Mouse (Mus musculus): ENCODE measurements around the gene Kif1b. TPM values are rescaled to one million over a fixed set of nuclear protein-coding genes. Genes with fewer than 3 reads are reported as not detected.

Gene Kif1b
- polyA plus RNA-seq, 1 experiment = 10.1 TPM

DNA sequence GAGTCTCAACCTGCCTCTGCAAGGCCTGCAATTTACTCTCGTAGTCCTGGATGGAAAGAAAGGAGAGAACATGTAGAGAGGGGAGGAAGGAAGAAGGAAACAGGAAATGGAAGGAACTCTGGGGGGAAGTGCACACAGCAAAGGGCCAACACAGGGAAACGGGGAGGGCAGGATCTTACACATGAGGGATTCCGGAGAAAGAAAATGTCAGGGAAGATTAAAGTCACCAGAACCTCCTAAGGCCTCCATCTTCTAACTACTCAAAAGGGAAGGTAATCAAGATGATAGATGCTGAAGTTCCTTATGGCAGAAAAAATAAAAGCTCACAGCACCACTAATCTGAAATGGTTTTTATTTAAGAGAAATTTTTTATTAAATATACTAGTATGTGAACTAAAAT is 81.2 kb downstream of the Kif1b start:
- TF ChIP-seq MYOD1 (IDR thresholded peaks at IDR 0.05; ENCODE audit: control insufficient read depth, insufficient read length, low read depth) = no peak
- TF ChIP-seq FOSL1 (IDR thresholded peaks at IDR 0.05; ENCODE audit: insufficient read depth, low read length, poor library complexity, severe bottlenecking) = no peak
- TF ChIP-seq USF1 (IDR thresholded peaks at IDR 0.05; ENCODE audit: low read depth) = no peak
- TF ChIP-seq CEBPB (IDR thresholded peaks at IDR 0.05; ENCODE audit: low read depth) = no peak
- no peak for TF ChIP-seq MAX (IDR thresholded peaks at IDR 0.05)
- no peak for TF ChIP-seq MYOG (IDR thresholded peaks at IDR 0.05; ENCODE audit: control insufficient read depth, extremely low read depth, insufficient read length)
- no peak for TF ChIP-seq CTCF (IDR thresholded peaks at IDR 0.05; ENCODE audit: control insufficient read depth, insufficient read depth, insufficient read length)
- peaks cover 18% of the 10 kb centered on the region for H3K36me3 ChIP-seq (ENCODE audit: control insufficient read depth, insufficient read depth)

DNA sequence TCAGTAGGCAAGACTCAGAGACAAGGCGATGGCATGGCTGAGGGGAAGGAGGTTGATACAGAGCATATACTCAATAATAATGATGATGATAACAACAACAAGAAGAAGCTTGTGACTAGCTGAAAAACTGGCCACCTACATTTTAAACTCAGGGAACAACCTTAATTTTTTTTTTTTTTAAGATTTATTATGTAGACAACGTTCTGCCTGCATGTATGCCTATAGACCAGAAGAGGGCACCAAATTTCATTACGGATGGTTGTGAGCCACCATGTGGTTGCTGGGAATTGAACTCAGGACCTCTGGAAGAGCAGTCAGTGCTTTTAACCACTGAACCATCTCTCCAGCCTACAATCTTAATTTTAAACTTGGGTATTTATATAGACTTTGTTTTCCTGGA is 84.0 kb downstream of the Kif1b start:
- Histone ChIP-seq H3K27me3 (ENCODE audit: control insufficient read depth, insufficient read depth, insufficient read length) (no peaks in the 10 kb centered on the region), H3K36me3 (ENCODE audit: control insufficient read depth, insufficient read depth) (peaks cover 24% of the 10 kb centered on the region), H3K79me3 (ENCODE audit: low read depth) (no peaks in the 10 kb centered on the region), H3ac (ENCODE audit: control insufficient read depth, insufficient read length, low read depth) (no peak overlapping the region), H3K79me2 (ENCODE audit: control insufficient read depth, insufficient read depth) (no peaks in the 10 kb centered on the region), H3K4me3 (ENCODE audit: insufficient read depth, poor library complexity, severe bottlenecking) (no peak overlapping the region)
- TF ChIP-seq CTCF (IDR thresholded peaks at IDR 0.05; ENCODE audit: control insufficient read depth, insufficient read depth, insufficient read length) = no peak
- TF ChIP-seq USF1 (IDR thresholded peaks at IDR 0.05; ENCODE audit: low read depth) = no peak
- no peak for TF ChIP-seq MYOG (IDR thresholded peaks at IDR 0.05; ENCODE audit: control insufficient read depth, extremely low read depth, insufficient read length)
- TF ChIP-seq CEBPB (IDR thresholded peaks at IDR 0.05; ENCODE audit: low read depth) = no peak
- no peak for TF ChIP-seq MAX (IDR thresholded peaks at IDR 0.05)
- no peak for TF ChIP-seq MYOD1 (IDR thresholded peaks at IDR 0.05; ENCODE audit: control insufficient read depth, insufficient read length, low read depth)
- TF ChIP-seq FOSL1 (IDR thresholded peaks at IDR 0.05; ENCODE audit: insufficient read depth, low read length, poor library complexity, severe bottlenecking) = no peak

More for the DNA sequence above, 81.2 kb downstream of the Kif1b start:
- H3K27me3 ChIP-seq (ENCODE audit: control insufficient read depth, insufficient read depth, insufficient read length) = no peaks in the 10 kb centered on the region
- no peak overlapping the region for H3K4me3 ChIP-seq (ENCODE audit: insufficient read depth, poor library complexity, severe bottlenecking)
- no peaks in the 10 kb centered on the region for H3K79me3 ChIP-seq (ENCODE audit: low read depth)
- no peaks in the 10 kb centered on the region for H3K79me2 ChIP-seq (ENCODE audit: control insufficient read depth, insufficient read depth)
- H3ac ChIP-seq (ENCODE audit: control insufficient read depth, insufficient read length, low read depth) = no peak overlapping the region

DNA sequence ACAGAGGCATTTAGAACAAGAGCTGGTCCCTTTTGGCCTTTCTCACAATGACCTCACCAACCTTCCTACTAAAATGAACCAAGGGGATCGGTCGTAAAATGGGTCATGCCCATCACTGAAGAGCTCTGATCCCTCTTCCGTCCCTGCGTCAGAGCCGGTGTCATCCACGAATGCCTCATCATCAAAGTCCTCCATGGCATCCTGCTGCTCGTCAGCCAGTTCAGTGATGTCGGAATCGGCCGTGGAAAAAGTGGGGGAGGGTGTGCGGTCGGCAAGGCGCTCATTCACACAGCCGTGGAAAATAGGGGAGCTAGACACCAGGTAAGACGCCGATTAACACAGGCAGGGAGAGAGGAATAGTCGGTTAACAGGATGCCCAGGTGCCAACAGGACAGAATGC is 87.0 kb downstream of the Kif1b start:
- H3K79me3 ChIP-seq (ENCODE audit: low read depth) = no peaks in the 10 kb centered on the region
- H3K36me3 ChIP-seq (ENCODE audit: control insufficient read depth, insufficient read depth) = peaks cover 24% of the 10 kb centered on the region
- H3ac ChIP-seq (ENCODE audit: control insufficient read depth, insufficient read length, low read depth) = no peak overlapping the region
- H3K79me2 ChIP-seq (ENCODE audit: control insufficient read depth, insufficient read depth) = no peaks in the 10 kb centered on the region
- H3K27me3 ChIP-seq (ENCODE audit: control insufficient read depth, insufficient read depth, insufficient read length) = no peaks in the 10 kb centered on the region
- H3K4me3 ChIP-seq (ENCODE audit: insufficient read depth, poor library complexity, severe bottlenecking) = no peak overlapping the region
- TF ChIP-seq MAX (IDR thresholded peaks at IDR 0.05) = no peak

DNA sequence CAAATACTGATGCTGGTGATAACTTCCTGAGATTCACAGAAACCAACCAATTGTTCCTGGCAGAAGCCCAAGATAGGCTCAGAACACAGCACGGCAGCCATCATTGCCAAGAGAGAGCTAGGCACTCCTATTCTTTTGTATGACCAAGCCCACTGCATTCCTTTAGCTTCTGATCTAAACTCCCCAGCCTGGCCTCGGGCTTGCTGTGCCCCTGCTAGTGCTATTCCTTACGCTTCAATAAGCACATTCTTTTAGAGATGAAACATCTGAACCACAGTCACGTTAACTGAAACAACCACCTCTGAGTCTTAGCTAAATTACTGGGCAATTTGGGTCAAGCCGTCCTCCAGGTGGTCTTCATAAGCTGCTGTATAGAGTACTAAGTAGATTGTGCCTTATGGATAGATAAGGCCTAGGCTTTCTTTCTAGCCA is 87.4 kb downstream of the Kif1b start:
- Histone ChIP-seq H3K27me3 (ENCODE audit: control insufficient read depth, insufficient read depth, insufficient read length) (no peaks in the 10 kb centered on the region), H3K79me2 (ENCODE audit: control insufficient read depth, insufficient read depth) (no peaks in the 10 kb centered on the region), H3ac (ENCODE audit: control insufficient read depth, insufficient read length, low read depth) (no peak overlapping the region), H3K4me3 (ENCODE audit: insufficient read depth, poor library complexity, severe bottlenecking) (no peak overlapping the region), H3K79me3 (ENCODE audit: low read depth) (no peaks in the 10 kb centered on the region), H3K36me3 (ENCODE audit: control insufficient read depth, insufficient read depth) (peaks cover 24% of the 10 kb centered on the region)
- no peak for TF ChIP-seq MYOG (IDR thresholded peaks at IDR 0.05; ENCODE audit: control insufficient read depth, extremely low read depth, insufficient read length)
- TF ChIP-seq MYOD1 (IDR thresholded peaks at IDR 0.05; ENCODE audit: control insufficient read depth, insufficient read length, low read depth) = no peak
- TF ChIP-seq MAX (IDR thresholded peaks at IDR 0.05) = no peak
- TF ChIP-seq USF1 (IDR thresholded peaks at IDR 0.05; ENCODE audit: low read depth) = no peak
- TF ChIP-seq CTCF (IDR thresholded peaks at IDR 0.05; ENCODE audit: control insufficient read depth, insufficient read depth, insufficient read length) = no peak
- TF ChIP-seq CEBPB (IDR thresholded peaks at IDR 0.05; ENCODE audit: low read depth) = no peak
- TF ChIP-seq FOSL1 (IDR thresholded peaks at IDR 0.05; ENCODE audit: insufficient read depth, low read length, poor library complexity, severe bottlenecking) = no peak

DNA sequence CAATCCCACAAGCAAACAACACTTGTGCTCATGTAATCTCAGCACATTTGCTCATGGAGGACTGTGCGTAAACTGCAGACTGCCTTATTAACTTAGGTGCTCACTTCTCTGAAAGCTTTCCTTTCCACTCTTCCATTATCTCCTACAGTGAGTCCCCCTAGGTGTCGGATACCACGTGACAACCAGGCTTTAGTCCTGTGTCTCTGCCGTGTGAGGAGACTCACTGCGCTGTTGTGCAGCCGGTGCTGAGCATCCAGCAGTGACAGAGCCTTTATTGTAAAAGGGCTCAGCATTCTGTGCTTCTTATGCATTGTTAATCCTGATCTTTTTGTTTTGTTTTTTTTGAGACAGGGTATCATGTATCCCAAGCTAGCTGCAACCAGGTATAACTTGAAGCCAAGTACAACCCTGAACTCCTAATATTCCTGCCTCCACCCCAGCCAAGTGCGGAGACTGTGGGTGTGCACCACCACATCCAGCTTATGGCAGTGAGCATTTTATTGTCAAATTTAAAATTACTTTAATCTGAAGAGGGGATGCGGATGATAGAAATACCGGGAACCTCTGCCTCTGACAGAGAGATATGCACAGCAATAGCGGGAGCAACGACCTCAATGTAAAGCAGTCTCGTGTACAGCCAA is 88.0 kb downstream of the Kif1b start:
- Histone ChIP-seq H3K79me3 (ENCODE audit: low read depth) (no peaks in the 10 kb centered on the region), H3K79me2 (ENCODE audit: control insufficient read depth, insufficient read depth) (no peaks in the 10 kb centered on the region), H3K27me3 (ENCODE audit: control insufficient read depth, insufficient read depth, insufficient read length) (no peaks in the 10 kb centered on the region), H3ac (ENCODE audit: control insufficient read depth, insufficient read length, low read depth) (no peak overlapping the region), H3K4me3 (ENCODE audit: insufficient read depth, poor library complexity, severe bottlenecking) (no peak overlapping the region), H3K36me3 (ENCODE audit: control insufficient read depth, insufficient read depth) (peaks cover 22% of the 10 kb centered on the region)
- TF ChIP-seq FOSL1 (IDR thresholded peaks at IDR 0.05; ENCODE audit: insufficient read depth, low read length, poor library complexity, severe bottlenecking) = no peak
- no peak for TF ChIP-seq CEBPB (IDR thresholded peaks at IDR 0.05; ENCODE audit: low read depth)

DNA sequence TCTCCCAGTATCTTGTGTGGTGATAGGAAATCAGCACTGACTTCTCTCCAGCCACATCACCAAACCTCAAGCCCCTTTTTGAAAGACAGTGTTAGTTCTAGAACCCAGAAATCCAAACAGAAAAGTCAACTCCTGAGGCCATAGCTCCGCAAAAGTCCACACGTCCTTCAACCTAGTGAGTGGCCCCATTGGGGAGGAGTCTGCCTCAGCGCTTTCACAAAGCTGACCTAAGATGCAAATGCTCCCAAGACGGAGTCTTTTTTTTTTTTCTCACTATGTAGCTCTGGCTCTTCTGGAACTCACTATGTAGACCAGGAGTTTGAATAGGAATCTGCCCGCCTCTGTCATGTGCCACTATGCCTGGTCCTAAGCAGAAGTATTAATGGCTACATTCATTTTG is 89.0 kb downstream of the Kif1b start:
- Histone ChIP-seq H3K79me3 (ENCODE audit: low read depth) (no peaks in the 10 kb centered on the region), H3K79me2 (ENCODE audit: control insufficient read depth, insufficient read depth) (no peaks in the 10 kb centered on the region), H3K4me3 (ENCODE audit: insufficient read depth, poor library complexity, severe bottlenecking) (no peak overlapping the region), H3K36me3 (ENCODE audit: control insufficient read depth, insufficient read depth) (peaks cover 24% of the 10 kb centered on the region), H3ac (ENCODE audit: control insufficient read depth, insufficient read length, low read depth) (no peak overlapping the region), H3K27me3 (ENCODE audit: control insufficient read depth, insufficient read depth, insufficient read length) (no peaks in the 10 kb centered on the region)
- TF ChIP-seq USF1 (IDR thresholded peaks at IDR 0.05; ENCODE audit: low read depth) = no peak
- TF ChIP-seq CTCF (IDR thresholded peaks at IDR 0.05; ENCODE audit: control insufficient read depth, insufficient read depth, insufficient read length) = no peak
- TF ChIP-seq FOSL1 (IDR thresholded peaks at IDR 0.05; ENCODE audit: insufficient read depth, low read length, poor library complexity, severe bottlenecking) = no peak
- TF ChIP-seq CEBPB (IDR thresholded peaks at IDR 0.05; ENCODE audit: low read depth) = no peak
- no peak for TF ChIP-seq MYOD1 (IDR thresholded peaks at IDR 0.05; ENCODE audit: control insufficient read depth, insufficient read length, low read depth)
- no peak for TF ChIP-seq MYOG (IDR thresholded peaks at IDR 0.05; ENCODE audit: control insufficient read depth, extremely low read depth, insufficient read length)
- TF ChIP-seq MAX (IDR thresholded peaks at IDR 0.05) = no peak

Measured in C2C12 (cell line).